Mouse (Mus musculus) C2C12 (cell line): Measurements from ENCODE around the gene Bricd5.

Experiments used
- CTCF ChIP-seq: IDR thresholded peaks from one replicate; pipeline ENCODE4 v1.5.1; 2011; ENCODE audit not compliant: control insufficient read depth, insufficient read depth, insufficient read length
- MYOD1 ChIP-seq: IDR thresholded peaks from one replicate; pipeline ENCODE4 v1.6.1; 2011; ENCODE audit warnings: low read depth; ENCODE audit not compliant: control insufficient read depth, insufficient read length

DNA sequence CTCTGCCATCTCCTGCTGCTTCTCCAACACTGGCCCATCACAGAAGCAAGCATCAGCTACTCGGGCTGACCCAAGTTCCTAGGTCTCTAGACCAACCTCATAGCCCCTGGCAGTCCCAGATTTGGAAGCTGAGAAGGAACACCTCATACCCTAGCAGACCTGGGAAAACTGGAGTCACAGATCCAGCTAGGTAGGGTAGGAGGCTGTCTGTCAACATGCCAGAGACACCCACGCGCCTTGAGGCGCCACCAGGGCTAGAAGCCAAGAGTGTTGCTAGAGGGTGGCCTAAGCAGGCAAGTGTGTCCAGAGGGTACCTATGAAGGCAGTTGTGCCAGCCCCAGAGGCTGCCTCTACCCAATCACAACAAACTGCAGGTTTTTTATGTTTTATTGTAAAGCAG, 30.3 kb upstream of the Bricd5 start:
- no peak for TF ChIP-seq MYOD1
- no peak for TF ChIP-seq CTCF
